Mouse (Mus musculus): ENCODE results near the gene Cyth3.
A peak's percentile ranks its signal among the peaks of the same experiment; 100 is the strongest.

Gene Cyth3

GRCm38 (mm10) chr5:143621893-143622622, at the start of gene Cyth3:
Gene Cyth3 (plus strand): TSS chr5:143622447.
- peak; percentile 94 for DNase-seq (ENCODE audit: inconsistent ontology term)

- DNase-seq (ENCODE audit: inconsistent ontology term): no peak
Observed at GRCm38 (mm10) chr5:143573067-143573466, 49.2 kb upstream of the Cyth3 start.

- no peak for DNase-seq (ENCODE audit: inconsistent ontology term)
Observed at GRCm38 (mm10) chr5:143574261-143575178, 47.7 kb upstream of the Cyth3 start.

- DNase-seq (ENCODE audit: inconsistent ontology term): peak; percentile 26
Observed at GRCm38 (mm10) chr5:143579537-143580203, 42.6 kb upstream of the Cyth3 start.

GRCm38 (mm10) chr5:143580982-143581381, 41.3 kb upstream of the Cyth3 start:
- no peak for DNase-seq (ENCODE audit: inconsistent ontology term)

- DNase-seq (ENCODE audit: inconsistent ontology term): no peak
Observed at GRCm38 (mm10) chr5:143581874-143582273, 40.4 kb upstream of the Cyth3 start.

GRCm38 (mm10) chr5:143583081-143583480, 39.2 kb upstream of the Cyth3 start:
- DNase-seq (ENCODE audit: inconsistent ontology term): no peak

- DNase-seq (ENCODE audit: inconsistent ontology term): peak; percentile 66
Observed at GRCm38 (mm10) chr5:143584982-143585381, 37.3 kb upstream of the Cyth3 start.

GRCm38 (mm10) chr5:143586386-143586785, 35.9 kb upstream of the Cyth3 start:
- DNase-seq (ENCODE audit: inconsistent ontology term): no peak

- DNase-seq (ENCODE audit: inconsistent ontology term): no peak
Observed at GRCm38 (mm10) chr5:143589108-143589507, 33.1 kb upstream of the Cyth3 start.

- DNase-seq (ENCODE audit: inconsistent ontology term): no peak
Observed at GRCm38 (mm10) chr5:143592926-143593325, 29.3 kb upstream of the Cyth3 start.

- DNase-seq (ENCODE audit: inconsistent ontology term): no peak
Observed at GRCm38 (mm10) chr5:143593563-143594146, 28.6 kb upstream of the Cyth3 start.

GRCm38 (mm10) chr5:143594291-143595065, 27.8 kb upstream of the Cyth3 start:
- DNase-seq (ENCODE audit: inconsistent ontology term): no peak

GRCm38 (mm10) chr5:143602051-143602450, 20.2 kb upstream of the Cyth3 start:
- DNase-seq (ENCODE audit: inconsistent ontology term): no peak

GRCm38 (mm10) chr5:143604157-143604774, 18.0 kb upstream of the Cyth3 start:
- DNase-seq (ENCODE audit: inconsistent ontology term): no peak

GRCm38 (mm10) chr5:143606756-143607155, 15.5 kb upstream of the Cyth3 start:
- no peak for DNase-seq (ENCODE audit: inconsistent ontology term)

- no peak for DNase-seq (ENCODE audit: inconsistent ontology term)
Observed at GRCm38 (mm10) chr5:143608175-143608574, 14.1 kb upstream of the Cyth3 start.

- no peak for DNase-seq (ENCODE audit: inconsistent ontology term)
Observed at GRCm38 (mm10) chr5:143611954-143612353, 10.3 kb upstream of the Cyth3 start.

- no peak for DNase-seq (ENCODE audit: inconsistent ontology term)
Observed at GRCm38 (mm10) chr5:143613265-143613664, 9.0 kb upstream of the Cyth3 start.

- DNase-seq (ENCODE audit: inconsistent ontology term): no peak
Observed at GRCm38 (mm10) chr5:143614519-143614918, 7.7 kb upstream of the Cyth3 start.

GRCm38 (mm10) chr5:143615353-143615752, 6.9 kb upstream of the Cyth3 start:
- DNase-seq (ENCODE audit: inconsistent ontology term): no peak
